Mouse (Mus musculus): ENCODE measurements around the gene Chchd6. TPM values are rescaled to one million over a fixed set of nuclear protein-coding genes. Genes with fewer than 3 reads are reported as not detected.

The Chchd6 gene
- polyA plus RNA-seq, 1 experiment from 2014 or later = 184 TPM

DNA sequence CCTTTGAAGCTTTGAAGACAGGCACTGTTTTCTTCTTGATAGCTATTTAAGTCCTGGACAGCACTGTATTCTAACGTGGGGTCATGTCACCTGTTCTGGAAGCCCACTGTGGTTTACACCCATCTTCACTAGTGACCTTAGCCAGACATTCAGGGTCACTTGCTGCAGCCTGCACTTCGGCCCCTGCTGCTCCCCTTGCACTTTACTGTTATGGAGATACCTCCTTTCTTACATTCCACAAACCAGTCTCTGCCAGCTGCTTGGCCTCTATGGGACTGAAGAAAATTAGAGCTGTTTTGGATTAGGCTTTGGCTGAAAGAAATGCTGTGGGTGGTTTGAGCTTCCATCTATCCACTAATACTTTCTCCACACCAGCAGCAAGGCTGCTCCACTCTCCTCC, 86.7 kb downstream of the Chchd6 start:
- Histone ChIP-seq H3K9ac (ENCODE audit: low read length) (no peak overlapping the region), H3K27me3 (replicated peaks; ENCODE audit: control insufficient read depth, insufficient read depth, low read length) (no peaks in the 10 kb centered on the region), H3K4me2 (ENCODE audit: low read length) (no peak overlapping the region), H3K36me3 (ENCODE audit: control insufficient read depth, insufficient read depth, low read length) (no peaks in the 10 kb centered on the region), H3K27ac (ENCODE audit: low read depth, low read length) (no peak overlapping the region), H3K4me3 (ENCODE audit: low read depth, low read length) (no peak overlapping the region), H3K4me1 (ENCODE audit: control insufficient read depth, insufficient read depth, low read length) (0 out of 2 replicates have a peak, but pooled peaks cover 3% of the 10 kb centered on the region), H3K9me3 (replicated peaks; ENCODE audit: control insufficient read depth, low read length) (no peaks in the 10 kb centered on the region)
- WGBS = 64% methylated on average over 2 of the region's 2 CpGs
- no peak for ATAC-seq
- no peak for DNase-seq (ENCODE audit: low spot score)

DNA sequence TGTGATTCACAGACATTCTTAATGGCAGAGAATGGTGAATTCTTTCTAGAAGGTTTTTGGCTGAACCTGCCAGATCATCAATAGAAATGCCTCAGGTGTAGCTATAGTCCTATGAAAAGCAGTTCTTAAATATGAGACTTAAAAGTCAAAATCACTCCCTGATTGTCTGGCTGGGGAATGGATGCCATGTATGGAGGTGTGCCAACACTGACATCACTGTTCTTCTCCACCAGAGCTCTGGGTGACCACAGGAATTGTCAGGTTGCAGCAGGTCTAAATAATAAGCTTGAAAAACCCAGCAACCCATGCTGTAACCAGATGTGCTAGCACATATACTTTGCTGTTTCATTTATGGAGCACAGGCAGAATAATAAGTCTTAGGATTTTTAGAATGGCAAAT, 87.2 kb downstream of the Chchd6 start:
- Histone ChIP-seq H3K4me2 (ENCODE audit: low read length) (no peak overlapping the region), H3K4me3 (ENCODE audit: low read depth, low read length) (no peak overlapping the region), H3K9ac (ENCODE audit: low read length) (no peak overlapping the region), H3K27ac (ENCODE audit: low read depth, low read length) (no peak overlapping the region), H3K9me3 (replicated peaks; ENCODE audit: control insufficient read depth, low read length) (no peaks in the 10 kb centered on the region), H3K27me3 (replicated peaks; ENCODE audit: control insufficient read depth, insufficient read depth, low read length) (no peaks in the 10 kb centered on the region), H3K36me3 (ENCODE audit: control insufficient read depth, insufficient read depth, low read length) (no peaks in the 10 kb centered on the region), H3K4me1 (ENCODE audit: control insufficient read depth, insufficient read depth, low read length) (0 out of 2 replicates have a peak, but pooled peaks cover 3% of the 10 kb centered on the region)
- ATAC-seq (no peak), DNase-seq (ENCODE audit: low spot score) (peak; percentile 10)

DNA sequence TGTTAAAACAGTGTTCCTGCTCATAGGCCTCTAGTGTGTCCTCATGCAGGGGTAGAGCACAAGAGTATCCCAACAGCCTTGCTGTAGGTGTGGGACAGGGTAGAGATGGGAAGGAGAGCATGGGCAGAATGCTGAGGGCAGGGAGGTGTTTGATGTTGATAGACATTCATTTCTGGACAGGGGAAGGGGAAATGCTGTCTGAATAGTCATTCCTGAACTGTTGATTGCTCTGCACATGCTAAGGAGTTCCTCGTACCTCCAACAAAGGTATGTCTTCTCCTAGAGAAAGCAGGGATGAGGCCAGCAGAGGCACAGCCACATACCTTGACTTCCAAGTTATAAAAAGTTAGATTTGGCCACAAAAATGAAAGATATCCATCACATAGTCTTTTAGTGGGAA, 95.5 kb downstream of the Chchd6 start:
- no peaks in the 10 kb centered on the region for H3K27me3 ChIP-seq (replicated peaks; ENCODE audit: control insufficient read depth, insufficient read depth, low read length)
- H3K4me3 ChIP-seq (ENCODE audit: low read depth, low read length) = no peak overlapping the region
- 94% methylated on average over 1 of the region's 1 CpGs for WGBS
- no peak overlapping the region for H3K9ac ChIP-seq (ENCODE audit: low read length)
- H3K4me2 ChIP-seq (ENCODE audit: low read length) = no peak overlapping the region
- no peak for ATAC-seq
- no peak overlapping the region for H3K27ac ChIP-seq (ENCODE audit: low read depth, low read length)
- H3K36me3 ChIP-seq (ENCODE audit: control insufficient read depth, insufficient read depth, low read length) = no peaks in the 10 kb centered on the region
- no peaks in the 10 kb centered on the region for H3K4me1 ChIP-seq (ENCODE audit: control insufficient read depth, insufficient read depth, low read length)
- no peaks in the 10 kb centered on the region for H3K9me3 ChIP-seq (replicated peaks; ENCODE audit: control insufficient read depth, low read length)
- DNase-seq (ENCODE audit: low spot score) = no peak

DNA sequence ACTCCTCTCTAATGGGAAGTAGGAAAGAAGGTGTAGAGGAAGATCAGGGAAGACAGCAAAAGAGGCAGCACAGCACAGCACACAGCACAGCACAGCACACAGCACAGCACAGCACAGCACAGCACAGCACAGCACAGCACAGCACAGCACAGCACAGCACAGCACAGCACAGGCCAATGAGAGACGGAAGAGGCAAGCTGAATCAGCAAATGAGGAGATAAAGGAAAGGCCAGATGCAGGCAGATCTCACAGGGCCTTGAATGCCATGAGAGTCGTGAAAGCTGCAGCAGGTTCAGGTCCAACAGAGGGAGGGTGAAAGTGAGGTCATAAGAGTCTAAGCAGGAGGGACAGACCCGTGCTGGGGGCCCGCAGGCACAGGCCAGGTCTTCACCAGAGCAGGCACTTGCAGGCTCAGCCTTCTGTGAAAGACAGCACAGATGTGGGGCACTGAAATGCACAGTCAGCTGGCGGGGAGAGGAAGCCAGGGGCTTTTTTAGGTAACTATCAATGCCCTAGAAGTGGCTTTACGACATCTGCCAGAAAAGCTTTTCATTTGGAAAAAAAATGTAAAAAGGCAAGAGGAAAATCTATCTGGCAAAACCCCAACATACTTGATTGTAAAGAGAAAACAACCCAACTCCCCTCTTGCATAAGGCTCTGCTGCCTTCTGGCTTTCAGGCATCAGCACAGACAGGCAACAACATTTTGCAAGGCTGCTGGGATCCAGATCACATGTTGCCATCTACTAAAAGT, 96.5 kb downstream of the Chchd6 start:
- Histone ChIP-seq H3K36me3 (ENCODE audit: control insufficient read depth, insufficient read depth, low read length) (no peaks in the 10 kb centered on the region), H3K9ac (ENCODE audit: low read length) (no peak overlapping the region), H3K4me3 (ENCODE audit: low read depth, low read length) (no peak overlapping the region), H3K27me3 (replicated peaks; ENCODE audit: control insufficient read depth, insufficient read depth, low read length) (no peaks in the 10 kb centered on the region), H3K4me1 (ENCODE audit: control insufficient read depth, insufficient read depth, low read length) (no peaks in the 10 kb centered on the region), H3K27ac (ENCODE audit: low read depth, low read length) (no peak overlapping the region; the same call in 1 of the 2 replicates), H3K9me3 (replicated peaks; ENCODE audit: control insufficient read depth, low read length) (no peaks in the 10 kb centered on the region), H3K4me2 (ENCODE audit: low read length) (no peak overlapping the region)
- DNase-seq (ENCODE audit: low spot score) (peak; percentile 44), ATAC-seq (no peak)
- 62% methylated on average over 6 of the region's 6 CpGs for WGBS

DNA sequence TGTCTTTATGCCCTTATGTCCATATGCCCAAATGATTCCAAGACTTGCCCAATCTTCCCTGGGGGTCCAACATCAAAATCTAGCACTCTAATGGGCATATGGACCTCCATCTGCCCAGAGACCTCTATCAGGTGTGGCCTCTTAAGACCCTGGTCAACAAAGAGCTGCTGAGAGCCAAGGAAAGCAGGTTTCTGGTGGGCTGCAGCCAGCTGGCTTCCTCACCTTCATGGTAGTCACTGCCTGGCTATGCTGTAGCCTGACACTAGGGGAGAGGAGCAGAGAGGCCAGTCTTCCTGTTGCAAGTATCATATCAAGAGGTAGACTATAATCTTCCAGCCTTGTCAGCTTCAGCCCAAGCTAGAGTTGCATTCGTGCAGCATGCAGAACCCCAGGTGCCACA, 98.5 kb downstream of the Chchd6 start:
- Histone ChIP-seq H3K27ac (ENCODE audit: low read depth, low read length) (no peak overlapping the region), H3K9me3 (replicated peaks; ENCODE audit: control insufficient read depth, low read length) (no peaks in the 10 kb centered on the region), H3K9ac (ENCODE audit: low read length) (no peak overlapping the region), H3K36me3 (ENCODE audit: control insufficient read depth, insufficient read depth, low read length) (no peaks in the 10 kb centered on the region), H3K4me1 (ENCODE audit: control insufficient read depth, insufficient read depth, low read length) (no peaks in the 10 kb centered on the region), H3K4me2 (ENCODE audit: low read length) (no peak overlapping the region), H3K27me3 (replicated peaks; ENCODE audit: control insufficient read depth, insufficient read depth, low read length) (no peaks in the 10 kb centered on the region), H3K4me3 (ENCODE audit: low read depth, low read length) (no peak overlapping the region)
- ATAC-seq (no peak), DNase-seq (ENCODE audit: low spot score) (no peak)
- WGBS = 100% methylated on average over 1 of the region's 1 CpGs

DNA sequence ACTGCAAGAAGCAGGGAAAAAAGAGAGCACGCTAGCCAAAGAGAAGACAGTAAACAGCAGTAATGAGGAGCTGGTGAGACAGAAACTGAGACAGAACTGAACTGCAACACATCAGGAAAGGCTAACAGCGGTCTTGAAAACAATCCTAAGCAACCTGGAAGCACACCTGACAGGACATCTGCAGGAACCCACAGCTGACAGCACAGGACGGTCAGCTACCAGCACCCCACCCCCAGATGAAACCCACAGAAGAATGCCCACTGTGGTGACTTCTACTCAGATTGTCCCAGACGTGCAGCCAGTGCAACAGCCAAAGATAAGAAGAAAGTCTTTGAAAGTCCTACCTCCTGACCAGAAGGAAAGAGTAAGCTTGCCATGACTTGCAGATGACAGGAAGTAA, 103.1 kb downstream of the Chchd6 start:
- no peaks in the 10 kb centered on the region for H3K36me3 ChIP-seq (ENCODE audit: control insufficient read depth, insufficient read depth, low read length)
- no peaks in the 10 kb centered on the region for H3K4me1 ChIP-seq (ENCODE audit: control insufficient read depth, insufficient read depth, low read length)
- ATAC-seq (no peak), DNase-seq (ENCODE audit: low spot score) (no peak)
- H3K4me3 ChIP-seq (ENCODE audit: low read depth, low read length) = no peak overlapping the region
- no peak overlapping the region for H3K9ac ChIP-seq (ENCODE audit: low read length)
- H3K27ac ChIP-seq (ENCODE audit: low read depth, low read length) = no peak overlapping the region
- no peak overlapping the region for H3K4me2 ChIP-seq (ENCODE audit: low read length)
- H3K9me3 ChIP-seq (replicated peaks; ENCODE audit: control insufficient read depth, low read length) = no peaks in the 10 kb centered on the region
- WGBS = 87% methylated on average over 4 of the region's 4 CpGs
- H3K27me3 ChIP-seq (replicated peaks; ENCODE audit: control insufficient read depth, insufficient read depth, low read length) = no peaks in the 10 kb centered on the region

DNA sequence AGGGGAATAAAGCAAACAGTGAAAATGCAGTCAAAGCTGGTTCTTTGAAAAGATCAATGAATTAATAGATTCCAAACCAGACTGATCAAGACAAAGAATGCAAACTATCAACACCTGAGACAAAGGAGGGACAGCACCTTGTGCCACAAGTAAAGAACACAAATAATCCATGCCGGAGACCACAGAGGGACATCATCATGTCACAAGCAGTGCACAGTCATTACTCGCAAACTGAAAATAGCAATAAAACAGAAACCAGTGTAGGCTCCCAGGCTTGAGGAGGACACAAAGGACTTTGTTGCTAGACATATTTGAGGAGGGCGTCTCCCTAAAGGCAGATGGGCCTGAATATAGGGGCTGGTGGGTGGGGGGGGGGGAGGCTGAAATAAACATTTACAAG, 105.1 kb downstream of the Chchd6 start:
- no peak for ATAC-seq
- no peaks in the 10 kb centered on the region for H3K4me1 ChIP-seq (ENCODE audit: control insufficient read depth, insufficient read depth, low read length)
- no peak overlapping the region for H3K4me3 ChIP-seq (ENCODE audit: low read depth, low read length)
- WGBS = 97% methylated on average over 3 of the region's 3 CpGs
- H3K27ac ChIP-seq (ENCODE audit: low read depth, low read length) = no peak overlapping the region
- H3K9me3 ChIP-seq (replicated peaks; ENCODE audit: control insufficient read depth, low read length) = no peaks in the 10 kb centered on the region
- no peaks in the 10 kb centered on the region for H3K27me3 ChIP-seq (replicated peaks; ENCODE audit: control insufficient read depth, insufficient read depth, low read length)
- no peak for DNase-seq (ENCODE audit: low spot score)
- no peak overlapping the region for H3K9ac ChIP-seq (ENCODE audit: low read length)
- no peak overlapping the region for H3K4me2 ChIP-seq (ENCODE audit: low read length)
- no peaks in the 10 kb centered on the region for H3K36me3 ChIP-seq (ENCODE audit: control insufficient read depth, insufficient read depth, low read length)

DNA sequence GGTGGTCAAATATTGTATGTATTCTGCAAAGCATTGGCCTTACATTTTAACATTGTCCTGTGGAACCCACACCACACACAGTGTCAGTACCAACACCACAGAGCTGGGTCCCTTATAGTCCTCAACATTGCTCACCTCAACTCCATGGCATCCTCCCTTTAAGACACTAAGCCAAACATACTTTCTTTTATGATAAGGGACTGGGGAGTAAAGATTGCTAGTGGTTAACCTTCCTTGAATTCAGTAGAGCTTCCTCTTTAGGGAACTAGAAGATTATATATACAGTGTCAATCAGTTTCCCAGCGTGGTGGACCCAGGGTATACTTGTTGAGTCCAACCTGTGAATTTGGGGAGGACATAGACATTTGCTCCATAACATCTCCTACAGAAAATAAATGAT, 105.9 kb downstream of the Chchd6 start:
- no peaks in the 10 kb centered on the region for H3K27me3 ChIP-seq (replicated peaks; ENCODE audit: control insufficient read depth, insufficient read depth, low read length)
- H3K4me3 ChIP-seq (ENCODE audit: low read depth, low read length) = no peak overlapping the region
- H3K27ac ChIP-seq (ENCODE audit: low read depth, low read length) = no peak overlapping the region
- H3K4me2 ChIP-seq (ENCODE audit: low read length) = no peak overlapping the region
- no peaks in the 10 kb centered on the region for H3K4me1 ChIP-seq (ENCODE audit: control insufficient read depth, insufficient read depth, low read length)
- H3K36me3 ChIP-seq (ENCODE audit: control insufficient read depth, insufficient read depth, low read length) = no peaks in the 10 kb centered on the region
- WGBS = 93% methylated on average over 1 of the region's 1 CpGs
- DNase-seq (ENCODE audit: low spot score) = no peak
- H3K9ac ChIP-seq (ENCODE audit: low read length) = no peak overlapping the region
- ATAC-seq = no peak
- no peaks in the 10 kb centered on the region for H3K9me3 ChIP-seq (replicated peaks; ENCODE audit: control insufficient read depth, low read length)

DNA sequence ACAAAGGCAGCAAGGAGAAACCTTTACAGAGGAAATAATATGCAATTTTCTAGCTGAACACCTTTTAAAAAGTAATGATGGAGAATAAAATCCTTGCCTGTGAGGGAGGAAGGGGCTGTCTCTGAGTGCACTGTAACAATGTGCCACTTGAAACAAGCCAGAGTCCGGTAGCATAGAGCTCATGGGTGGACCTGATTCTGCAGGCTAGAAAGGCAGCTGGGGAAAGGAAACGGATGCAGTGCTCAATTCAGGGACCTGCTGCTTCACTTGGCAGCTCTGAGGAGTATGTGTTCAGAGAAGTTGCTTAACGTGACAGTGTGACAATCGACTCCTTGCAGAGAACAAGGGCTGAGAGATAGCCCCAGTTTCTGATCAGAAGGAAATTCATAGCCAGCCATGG, 109.4 kb downstream of the Chchd6 start:
- no peaks in the 10 kb centered on the region for H3K36me3 ChIP-seq (ENCODE audit: control insufficient read depth, insufficient read depth, low read length)
- H3K27me3 ChIP-seq (replicated peaks; ENCODE audit: control insufficient read depth, insufficient read depth, low read length) = no peaks in the 10 kb centered on the region
- no peak overlapping the region for H3K4me2 ChIP-seq (ENCODE audit: low read length)
- ATAC-seq = no peak
- no peaks in the 10 kb centered on the region for H3K4me1 ChIP-seq (ENCODE audit: control insufficient read depth, insufficient read depth, low read length)
- no peak overlapping the region for H3K9ac ChIP-seq (ENCODE audit: low read length)
- H3K9me3 ChIP-seq (replicated peaks; ENCODE audit: control insufficient read depth, low read length) = no peaks in the 10 kb centered on the region
- WGBS = 63% methylated on average over 4 of the region's 4 CpGs
- DNase-seq (ENCODE audit: low spot score) = no peak
- no peak overlapping the region for H3K27ac ChIP-seq (ENCODE audit: low read depth, low read length)
- no peak overlapping the region for H3K4me3 ChIP-seq (ENCODE audit: low read depth, low read length)
